Mouse (Mus musculus) lung, postnatal 0 days (tissue): ENCODE measurements around the gene Evi5l. TPM values are rescaled to one million over a fixed set of nuclear protein-coding genes. Genes with fewer than 3 reads are reported as not detected.

Experiments used
- ATAC-seq: fragments of 200-750 bp; cut with Nextera tagmentation; 2 replicates; pipeline ENCODE4 v1.8.0; 2017; ENCODE audit warnings: moderate library complexity
- DNase-seq: peaks from one replicate; pipeline ENCODE4 v3.0.0-alpha.2; 2016; ENCODE audit warnings: low spot score
- H3K27ac ChIP-seq: fragments of 300-500 bp; sonication (generic); 2 replicates; pipeline ENCODE4 v1.5.1; 2014; ENCODE audit warnings: antibody characterized with exemption, mild to moderate bottlenecking, low read length, mixed read lengths
- H3K27me3 ChIP-seq: fragments of 300-500 bp; sonication (generic); replicated peaks from 2 replicates; pipeline ENCODE4 v1.6.1; 2014; ENCODE audit warnings: low read length, mixed read lengths; ENCODE audit not compliant: insufficient read depth
- H3K36me3 ChIP-seq: fragments of 300-500 bp; sonication (generic); 2 replicates; pipeline ENCODE4 v1.6.1; 2014; ENCODE audit warnings: low read length, mixed read lengths; ENCODE audit not compliant: insufficient read depth
- H3K4me1 ChIP-seq: fragments of 300-500 bp; sonication (generic); 2 replicates; pipeline ENCODE4 v1.6.1; 2014; ENCODE audit warnings: antibody characterized with exemption, low read depth, low read length, mixed read lengths; ENCODE audit not compliant: insufficient read depth
- H3K4me2 ChIP-seq: fragments of 300-500 bp; sonication (generic); replicated peaks from 2 replicates; pipeline ENCODE4 v1.6.1; 2014; ENCODE audit warnings: low read depth, mild to moderate bottlenecking, low read length, moderate library complexity, mixed read lengths
- H3K4me3 ChIP-seq: fragments of 300-500 bp; sonication (generic); 2 replicates; pipeline ENCODE4 v1.5.1; 2014; ENCODE audit warnings: low read depth, low read length
- H3K9ac ChIP-seq: fragments of 300-500 bp; sonication (generic); replicated peaks from 2 replicates; pipeline ENCODE4 v1.6.1; 2014; ENCODE audit warnings: low read depth, mild to moderate bottlenecking
- H3K9me3 ChIP-seq: fragments of 300-500 bp; sonication (generic); 2 replicates; pipeline ENCODE4 v1.6.1; 2016; ENCODE audit warnings: low read length, mixed read lengths
- CTCF ChIP-seq: IDR thresholded peaks from 2 replicates; pipeline ENCODE4 v1.5.1; 2016; ENCODE audit warnings: antibody characterized with exemption, mild to moderate bottlenecking
- EP300 ChIP-seq: IDR thresholded peaks from 2 replicates; pipeline ENCODE4 v1.6.1; 2016; ENCODE audit warnings: antibody characterized with exemption, mild to moderate bottlenecking, control low read depth
- whole genome bisulfite sequencing: fragments of 180-500 bp; shearing (Covaris S2); extraction: QIAGEN DNeasy Blood & Tissue Kit; methylation state at CpG from one replicate; pipeline ENCODE4 v1.1.7; 2014; 5-methylcytosine and 5-hydroxymethylcytosine counted together
- polyA plus RNA-seq: library from polyadenylated mRNA; unstranded; fragments of >200 nt; fragmentation: Nextera tagmentation; extraction: Ambion mirVana; gene quantifications from 2 replicates; pipeline ENCODE4 v1.2.1, GENCODE M21; 2015

The Evi5l gene
- polyA plus RNA-seq, 1 experiment from 2014 or later: 11.9 TPM

GRCm38 (mm10) chr8:4245737-4246136 lies 79.4 kb downstream of the Evi5l start:
- ATAC-seq (no peak), DNase-seq (no peak)
- no peak overlapping the region for H3K27ac ChIP-seq
- peaks cover 27% of the 10 kb centered on the region for H3K36me3 ChIP-seq
- no peak overlapping the region for H3K9ac ChIP-seq
- no peaks in the 10 kb centered on the region for H3K27me3 ChIP-seq
- H3K4me3 ChIP-seq: no peak overlapping the region
- H3K4me2 ChIP-seq: no peak overlapping the region
- WGBS: 91% methylated on average over 13 of the region's 13 CpGs
- TF ChIP-seq EP300: no peak
- no peak for TF ChIP-seq CTCF
- H3K9me3 ChIP-seq: no peaks in the 10 kb centered on the region
- H3K4me1 ChIP-seq: no peaks in the 10 kb centered on the region

- Histone ChIP-seq H3K9ac (no peak overlapping the region), H3K4me2 (no peak overlapping the region), H3K27me3 (no peaks in the 10 kb centered on the region), H3K9me3 (no peaks in the 10 kb centered on the region), H3K4me1 (no peaks in the 10 kb centered on the region), H3K27ac (no peak overlapping the region), H3K36me3 (peaks cover 27% of the 10 kb centered on the region), H3K4me3 (no peak overlapping the region)
- no peak for DNase-seq
- ATAC-seq: no peak
- TF ChIP-seq EP300 (no peak), CTCF (no peak)
- 76% methylated on average over 8 of the region's 8 CpGs for WGBS
Measured at GRCm38 (mm10) chr8:4247241-4247640, 80.9 kb downstream of the Evi5l start.

- Histone ChIP-seq H3K27ac (no peak within 1 kb of the TSS), H3K4me1 (peaks cover 4% of the 10 kb centered on the region; the same call in 1 of the 2 replicates), H3K9ac (no peak within 1 kb of the TSS), H3K4me2 (no peak within 1 kb of the TSS), H3K36me3 (peaks cover 23% of the 10 kb centered on the region), H3K9me3 (no peaks in the 10 kb centered on the region), H3K27me3 (no peaks in the 10 kb centered on the region), H3K4me3 (no peak within 1 kb of the TSS)
- DNase-seq (no peak), ATAC-seq (no peak)
- TF ChIP-seq CTCF (no peak), EP300 (no peak)
- 72% methylated on average over 15 of the region's 15 CpGs for WGBS
Measured at GRCm38 (mm10) chr8:4247951-4248540, 81.7 kb downstream of the Evi5l start, which contains the start of gene Tgfbr3l. Gene Tgfbr3l (plus strand): TSS chr8:4248214.

- Histone ChIP-seq H3K4me3 (no peak overlapping the region), H3K9ac (no peak overlapping the region), H3K4me1 (peaks cover 4% of the 10 kb centered on the region; the same call in 1 of the 2 replicates), H3K9me3 (no peaks in the 10 kb centered on the region), H3K36me3 (peaks cover 13% of the 10 kb centered on the region), H3K4me2 (no peak overlapping the region), H3K27ac (no peak overlapping the region), H3K27me3 (no peaks in the 10 kb centered on the region)
- no peak for TF ChIP-seq CTCF
- DNase-seq (no peak), ATAC-seq (no peak)
- WGBS: 19% methylated on average over 29 of the region's 29 CpGs
Measured at GRCm38 (mm10) chr8:4249213-4249612, 82.8 kb downstream of the Evi5l start.

- Histone ChIP-seq H3K27ac (no peak overlapping the region), H3K4me1 (peaks cover 4% of the 10 kb centered on the region; the same call in 1 of the 2 replicates), H3K9ac (no peak overlapping the region), H3K4me3 (no peak overlapping the region), H3K4me2 (no peak overlapping the region), H3K27me3 (no peaks in the 10 kb centered on the region), H3K9me3 (no peaks in the 10 kb centered on the region), H3K36me3 (peaks cover 7% of the 10 kb centered on the region; the same call in 1 of the 2 replicates)
- peak; percentile 32 for ATAC-seq
- TF ChIP-seq EP300: no peak
- TF ChIP-seq CTCF: peak; percentile 89
- peak; percentile 85 for DNase-seq
- WGBS: 43% methylated on average over 26 of the region's 26 CpGs
Measured at GRCm38 (mm10) chr8:4250306-4250970, 84.1 kb downstream of the Evi5l start.

GRCm38 (mm10) chr8:4252116-4252760 lies 85.9 kb downstream of the Evi5l start:
- H3K27me3 ChIP-seq: no peaks in the 10 kb centered on the region
- TF ChIP-seq CTCF: no peak
- TF ChIP-seq EP300: no peak

More at GRCm38 (mm10) chr8:4252116-4252760, 85.9 kb downstream of the Evi5l start:
- peak overlapping the region; percentile 85 for H3K4me3 ChIP-seq
- H3K27ac ChIP-seq: peak overlapping the region; percentile 74; the same call in 1 of the 2 replicates
- ATAC-seq (no peak), DNase-seq (no peak)
- H3K4me1 ChIP-seq: peaks cover 4% of the 10 kb centered on the region; the same call in 1 of the 2 replicates
- peak overlapping the region; percentile 82 for H3K9ac ChIP-seq
- 42% methylated on average over 8 of the region's 8 CpGs for WGBS
- 0 out of 2 replicates have a peak, but pooled peaks cover 4% of the 10 kb centered on the region for H3K36me3 ChIP-seq
- H3K4me2 ChIP-seq: peak overlapping the region; percentile 86
- H3K9me3 ChIP-seq: no peaks in the 10 kb centered on the region
